Mouse (Mus musculus) ES-Bruce4 (cell line): ENCODE data around the gene Atp5g2. TPM values are rescaled to one million over a fixed set of nuclear protein-coding genes. Genes with fewer than 3 reads are reported as not detected.

Experiments
- H3K27ac ChIP-seq: 2 replicates; pipeline ENCODE4 v1.5.1; 2012; ENCODE audit warnings: low read length, inconsistent platforms; ENCODE audit not compliant: insufficient read depth
- H3K27me3 ChIP-seq: 2 replicates; pipeline ENCODE4 v1.6.1; 2012; ENCODE audit warnings: mild to moderate bottlenecking, low read length, inconsistent platforms; ENCODE audit not compliant: control insufficient read depth, poor library complexity, insufficient read depth, severe bottlenecking
- H3K36me3 ChIP-seq: 2 replicates; pipeline ENCODE4 v1.6.1; 2012; ENCODE audit warnings: inconsistent platforms, mild to moderate bottlenecking, low read length, moderate library complexity; ENCODE audit not compliant: control insufficient read depth, poor library complexity, insufficient read depth, severe bottlenecking
- H3K4me1 ChIP-seq: one replicate; pipeline ENCODE4 v1.8.1; 2011; ENCODE audit warnings: low read length; ENCODE audit not compliant: control insufficient read depth, insufficient read depth
- H3K4me3 ChIP-seq: 2 replicates; pipeline ENCODE4 v1.5.1; 2011; ENCODE audit warnings: low read depth, mild to moderate bottlenecking, low read length
- H3K9ac ChIP-seq: 2 replicates; pipeline ENCODE4 v1.6.1; 2012; ENCODE audit warnings: low read depth, mild to moderate bottlenecking, inconsistent platforms; ENCODE audit not compliant: poor library complexity, severe bottlenecking
- H3K9me3 ChIP-seq: replicated peaks from 2 replicates; pipeline ENCODE4 v1.6.1; 2012; ENCODE audit warnings: mild to moderate bottlenecking, low read length, inconsistent platforms; ENCODE audit not compliant: control insufficient read depth, poor library complexity, insufficient read depth, severe bottlenecking
- CTCF ChIP-seq: IDR thresholded peaks from one replicate; pipeline ENCODE4 v1.8.1; 2011; ENCODE audit warnings: low read depth, low read length
- EP300 ChIP-seq: IDR thresholded peaks from 2 replicates; pipeline ENCODE4 v1.6.1; 2011; ENCODE audit warnings: low read depth, low read length; ENCODE audit not compliant: insufficient read depth
- POLR2A ChIP-seq: IDR thresholded peaks from one replicate; pipeline ENCODE4 v1.8.1; 2011; ENCODE audit warnings: low read length; ENCODE audit not compliant: insufficient read depth
- polyA plus RNA-seq: library from polyadenylated mRNA; stranded (reverse); fragments of >200 nt; gene quantifications from 2 replicates; pipeline ENCODE4 v1.2.4, GENCODE M21; 2011; ENCODE audit warnings: low read depth; ENCODE audit not compliant: missing spikeins, insufficient read depth, insufficient read length

Atp5g2 gene
- polyA plus RNA-seq, 1 experiment: 203 TPM

DNA sequence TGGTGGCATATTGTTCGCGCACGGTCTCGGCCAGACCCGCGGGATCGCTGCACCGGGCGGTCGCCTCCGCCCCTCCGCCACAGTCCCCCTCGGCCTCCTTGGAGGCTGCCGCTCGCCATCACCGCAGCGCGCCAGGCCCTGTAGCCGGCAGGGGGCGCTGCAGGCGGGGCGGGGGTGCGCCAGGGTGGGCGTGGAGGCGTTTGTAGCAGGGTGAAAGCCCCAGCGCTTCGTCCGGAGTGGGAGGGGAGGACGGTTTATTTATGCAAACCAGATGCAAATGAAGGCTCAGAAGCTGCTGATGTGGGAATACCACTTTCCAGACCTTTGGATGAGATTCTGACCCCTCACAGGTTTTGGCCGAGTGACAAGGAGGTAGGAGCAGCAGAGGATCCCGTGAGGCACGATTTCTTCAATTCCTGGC lies 20.8 kb upstream of the Atp5g2 start:
- Histone ChIP-seq H3K36me3 (no peaks in the 10 kb centered on the region), H3K27ac (no peak overlapping the region), H3K4me1 (no peaks in the 10 kb centered on the region), H3K27me3 (peaks cover 8% of the 10 kb centered on the region), H3K4me3 (peak overlapping the region; percentile 73), H3K9me3 (no peaks in the 10 kb centered on the region), H3K9ac (peak overlapping the region; percentile 41; the same call in 1 of the 2 replicates)
- TF ChIP-seq EP300 (no peak), POLR2A (no peak), CTCF (peak; percentile 66)

DNA sequence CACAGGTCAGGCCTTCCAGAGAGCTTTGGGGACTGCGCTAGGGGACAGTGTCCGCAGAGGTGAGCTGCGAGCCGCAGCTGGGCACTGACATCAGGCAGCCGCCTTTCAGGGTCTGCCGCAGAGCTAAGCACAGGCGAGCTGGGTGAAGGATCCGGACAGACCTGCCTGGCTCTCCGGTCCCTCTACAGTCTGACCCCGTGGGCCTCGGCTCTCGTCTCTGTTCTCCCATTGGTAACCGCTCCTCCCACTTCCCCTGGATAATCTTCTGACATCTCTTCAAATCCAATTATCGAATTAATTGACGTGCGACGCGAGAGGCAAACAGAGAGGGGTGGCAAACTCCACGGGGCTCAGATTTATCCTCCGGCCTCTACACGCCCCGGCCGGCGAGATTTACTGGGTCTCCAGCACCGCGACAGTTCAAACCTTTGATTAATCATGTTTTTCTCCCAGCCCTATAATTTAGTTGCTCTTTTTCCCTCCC lies 20.2 kb upstream of the Atp5g2 start:
- peaks cover 8% of the 10 kb centered on the region for H3K27me3 ChIP-seq
- H3K9me3 ChIP-seq: no peaks in the 10 kb centered on the region
- peak overlapping the region; percentile 1 for H3K4me3 ChIP-seq
- H3K9ac ChIP-seq: 0 out of 2 replicates have a peak overlapping the region, but pooled peaks have one; percentile 23
- no peaks in the 10 kb centered on the region for H3K4me1 ChIP-seq
- TF ChIP-seq EP300: no peak
- no peaks in the 10 kb centered on the region for H3K36me3 ChIP-seq
- no peak overlapping the region for H3K27ac ChIP-seq

DNA sequence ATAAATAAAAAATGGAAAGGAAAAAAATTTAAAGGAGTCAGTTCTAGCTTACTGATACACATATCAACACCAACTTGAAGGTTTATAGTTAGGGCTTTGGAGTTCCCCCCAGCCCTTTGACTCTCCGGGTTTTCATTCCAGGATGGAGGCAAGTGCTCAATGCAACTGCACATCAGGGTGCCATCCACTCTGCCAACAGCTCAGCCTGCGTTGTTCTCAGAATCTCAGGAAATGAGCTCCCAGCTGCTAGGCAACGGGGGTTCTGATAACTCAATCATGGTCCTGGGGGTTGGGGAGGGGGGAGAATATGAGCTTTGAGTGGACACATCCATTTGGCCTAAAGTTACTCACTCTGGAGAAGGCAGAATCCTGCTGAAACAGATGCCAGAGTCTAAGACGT lies 13.6 kb upstream of the Atp5g2 start:
- Histone ChIP-seq H3K4me3 (no peak overlapping the region), H3K9me3 (no peaks in the 10 kb centered on the region), H3K27me3 (no peaks in the 10 kb centered on the region; the same call in none of the 2 replicates), H3K36me3 (no peaks in the 10 kb centered on the region), H3K4me1 (no peaks in the 10 kb centered on the region), H3K27ac (no peak overlapping the region), H3K9ac (no peak overlapping the region)
- TF ChIP-seq EP300: no peak
- TF ChIP-seq CTCF: no peak
- no peak for TF ChIP-seq POLR2A

DNA sequence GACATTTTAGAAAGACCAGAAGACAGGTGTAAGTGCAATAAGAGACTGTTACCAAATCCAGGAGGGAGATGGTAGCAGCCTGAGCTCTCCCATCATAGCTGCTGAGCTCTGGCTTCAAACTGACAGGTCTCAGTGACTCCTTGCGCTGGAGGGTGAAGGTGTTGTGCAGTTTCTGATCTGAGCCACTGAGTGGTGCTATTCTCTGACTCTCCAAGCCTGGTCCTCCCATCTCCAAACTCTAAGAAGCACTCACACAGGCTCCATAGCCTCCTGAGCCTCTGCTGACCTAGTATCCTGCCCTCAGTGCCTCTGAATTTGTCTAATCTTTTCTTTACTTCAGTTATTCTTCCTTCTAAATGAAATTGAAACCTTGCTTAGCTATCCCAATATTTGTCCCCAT lies 11.5 kb upstream of the Atp5g2 start:
- H3K27ac ChIP-seq: no peak overlapping the region
- H3K4me3 ChIP-seq: no peak overlapping the region
- H3K9me3 ChIP-seq: no peaks in the 10 kb centered on the region
- no peaks in the 10 kb centered on the region; the same call in 1 of the 2 replicates for H3K27me3 ChIP-seq
- H3K36me3 ChIP-seq: no peaks in the 10 kb centered on the region
- TF ChIP-seq CTCF (peak; percentile 76), POLR2A (no peak)
- H3K4me1 ChIP-seq: no peaks in the 10 kb centered on the region
- no peak overlapping the region for H3K9ac ChIP-seq

- H3K4me3 ChIP-seq: no peak overlapping the region
- H3K9ac ChIP-seq: no peak overlapping the region
- no peaks in the 10 kb centered on the region for H3K9me3 ChIP-seq
- no peaks in the 10 kb centered on the region for H3K4me1 ChIP-seq
- H3K36me3 ChIP-seq: no peaks in the 10 kb centered on the region
- no peak for TF ChIP-seq POLR2A
- TF ChIP-seq CTCF: peak; percentile 32
- no peak for TF ChIP-seq EP300
- H3K27me3 ChIP-seq: no peaks in the 10 kb centered on the region
- no peak overlapping the region for H3K27ac ChIP-seq
These were observed 4.2 kb upstream of the Atp5g2 start for GRCm38 (mm10) chr15:102676345-102676744.

DNA sequence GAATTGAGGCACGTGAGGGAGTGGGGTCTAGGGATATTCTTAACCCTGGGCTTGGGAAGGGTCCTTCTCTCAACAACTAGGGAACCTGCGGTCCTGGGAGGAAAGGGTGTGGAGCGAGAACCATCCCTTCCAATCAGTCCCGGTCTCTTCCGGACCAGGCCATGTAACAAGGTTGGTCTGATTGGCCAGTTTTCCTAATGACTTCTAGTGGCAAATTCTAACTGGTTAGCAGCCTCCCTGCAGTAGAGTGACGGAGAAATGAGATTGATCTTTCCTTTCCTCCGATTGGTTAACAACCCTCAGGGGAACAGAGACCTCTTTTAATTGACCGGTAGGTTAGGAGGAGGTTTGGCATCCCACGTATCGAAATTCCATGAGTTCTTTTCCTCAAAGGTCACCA lies 1.4 kb upstream of the Atp5g2 start:
- no peaks in the 10 kb centered on the region for H3K9me3 ChIP-seq
- H3K27ac ChIP-seq: peak overlapping the region; percentile 90
- peak overlapping the region; percentile 49 for H3K4me3 ChIP-seq
- no peaks in the 10 kb centered on the region for H3K27me3 ChIP-seq
- peak overlapping the region; percentile 97 for H3K9ac ChIP-seq
- TF ChIP-seq EP300 (0 out of 2 replicates have a peak, but pooled peaks have one; percentile 39), CTCF (no peak), POLR2A (peak; percentile 83)
- peaks cover 2% of the 10 kb centered on the region for H3K4me1 ChIP-seq
- peaks cover 5% of the 10 kb centered on the region; the same call in 1 of the 2 replicates for H3K36me3 ChIP-seq
